Mouse (Mus musculus) c-Kit-positive CD71-negative TER-119-negative erythroid progenitor cells, embryonic 14.5 days (primary cell): Measurements from ENCODE around the gene Lhx6.
"Not testable (repeated sequence)": the region's sequence is repeated elsewhere in the genome, so short reads cannot be mapped to it uniquely, and the experiment has no call there.

Source experiments
- DNase-seq: peaks from one replicate; pipeline ENCODE4 v3.0.0-alpha.2; 2013; ENCODE audit warnings: low read depth

The Lhx6 gene

DNA sequence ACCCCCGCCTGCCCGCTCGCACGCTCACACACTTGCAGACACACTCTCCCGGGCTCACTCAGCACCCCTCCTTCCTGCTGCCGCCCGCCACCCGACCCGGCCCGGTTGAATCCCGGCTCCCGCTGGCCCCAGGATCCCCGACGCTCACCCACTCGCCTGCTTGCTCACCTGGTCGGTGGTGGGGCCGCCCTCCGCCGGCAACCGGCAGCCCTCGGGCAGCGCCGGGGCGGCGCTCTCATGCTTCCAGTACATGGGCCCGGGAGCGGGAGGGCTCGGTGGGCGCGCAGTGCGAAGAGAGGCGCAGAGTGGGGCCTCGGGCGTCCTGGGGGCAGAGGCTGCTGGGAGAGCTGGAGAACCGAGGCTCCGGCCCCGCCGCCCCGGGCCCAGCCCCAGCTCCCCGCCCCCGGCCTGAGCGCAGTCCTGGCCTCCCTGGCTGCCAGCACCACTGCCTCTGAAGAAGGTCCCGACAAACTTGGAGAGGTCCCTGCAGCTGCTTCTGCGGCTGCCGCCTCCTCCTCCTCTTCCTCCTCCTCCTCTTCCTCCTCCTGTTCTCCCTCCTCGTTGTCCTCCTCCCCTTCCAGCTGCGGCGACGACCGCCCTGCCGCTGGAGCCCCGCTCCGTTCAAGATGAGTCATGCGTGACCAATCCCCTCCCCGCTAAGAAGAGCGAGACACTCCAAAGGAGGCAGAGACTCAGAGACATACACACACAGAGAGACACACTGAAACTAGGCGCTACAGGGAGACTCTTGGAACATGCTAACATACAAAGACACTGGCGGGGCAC is at the start of gene Lhx6:
Gene Lhx6 (minus strand): TSS at position 453 of the 786 bp plus-strand sequence.
- no peak for DNase-seq

DNA sequence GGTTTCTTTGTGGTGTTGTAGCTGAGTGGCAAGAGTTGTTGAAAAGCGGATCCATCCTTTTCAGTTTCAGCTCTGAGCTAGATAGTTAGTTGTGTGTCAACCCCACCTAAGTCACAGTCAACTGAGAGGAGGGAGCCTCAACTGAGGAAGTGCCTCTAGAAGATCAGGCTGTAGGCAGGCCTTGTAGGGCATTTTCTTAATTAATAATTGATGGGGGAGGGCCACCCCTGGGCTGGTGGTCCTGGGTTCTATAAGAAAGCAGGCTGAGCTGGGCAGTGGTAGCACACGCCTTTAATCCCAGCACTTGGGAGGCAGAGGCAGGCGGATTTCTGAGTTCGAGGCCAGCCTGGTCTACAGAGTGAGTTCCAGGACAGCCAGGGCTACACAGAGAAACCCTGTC is 47.2 kb upstream of the Lhx6 start:
- DNase-seq = not testable (repeated sequence)

DNA sequence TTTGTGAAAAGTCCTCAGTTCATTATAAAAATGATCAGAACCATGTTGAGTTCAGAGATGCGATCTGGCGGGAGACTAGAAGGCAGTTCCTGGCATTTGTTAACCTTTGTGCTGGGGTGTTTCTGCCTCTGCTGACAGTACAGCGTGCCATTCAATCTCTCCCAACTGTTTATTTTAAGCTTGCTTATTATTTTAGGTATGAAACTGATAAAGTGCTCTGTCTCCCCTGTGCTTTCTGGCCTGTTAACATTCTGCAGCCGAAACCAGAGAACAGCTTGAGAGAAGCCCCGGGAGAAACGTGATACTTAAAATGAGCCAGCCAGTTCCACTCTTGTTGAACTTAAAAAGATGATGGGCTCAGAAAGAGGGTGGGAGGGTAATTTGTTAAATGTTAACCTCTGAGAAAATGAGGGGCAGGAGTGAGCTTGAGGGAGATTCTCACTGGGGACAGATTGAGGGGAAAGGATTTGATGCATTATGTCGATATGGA is 43.7 kb upstream of the Lhx6 start:
- no peak for DNase-seq

DNA sequence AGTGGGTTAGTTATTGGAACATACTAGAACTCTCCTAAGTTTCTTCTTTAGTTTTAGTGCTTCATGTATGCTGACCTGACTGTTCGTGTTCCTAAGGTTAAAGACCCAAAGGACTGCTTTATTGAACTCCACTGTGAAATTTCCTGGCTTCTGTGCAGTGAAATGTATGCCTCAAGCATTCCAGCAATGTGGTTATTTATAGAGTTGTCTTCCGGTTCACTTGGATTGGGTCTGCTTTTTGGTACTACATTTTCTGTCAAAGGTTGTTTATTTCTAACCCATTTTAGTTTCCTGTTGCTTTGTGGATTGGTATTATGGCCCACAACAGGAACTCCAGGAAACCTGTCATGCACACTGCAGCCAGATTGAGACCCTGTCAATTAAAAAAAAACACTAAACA is 33.9 kb upstream of the Lhx6 start:
- no peak for DNase-seq

DNA sequence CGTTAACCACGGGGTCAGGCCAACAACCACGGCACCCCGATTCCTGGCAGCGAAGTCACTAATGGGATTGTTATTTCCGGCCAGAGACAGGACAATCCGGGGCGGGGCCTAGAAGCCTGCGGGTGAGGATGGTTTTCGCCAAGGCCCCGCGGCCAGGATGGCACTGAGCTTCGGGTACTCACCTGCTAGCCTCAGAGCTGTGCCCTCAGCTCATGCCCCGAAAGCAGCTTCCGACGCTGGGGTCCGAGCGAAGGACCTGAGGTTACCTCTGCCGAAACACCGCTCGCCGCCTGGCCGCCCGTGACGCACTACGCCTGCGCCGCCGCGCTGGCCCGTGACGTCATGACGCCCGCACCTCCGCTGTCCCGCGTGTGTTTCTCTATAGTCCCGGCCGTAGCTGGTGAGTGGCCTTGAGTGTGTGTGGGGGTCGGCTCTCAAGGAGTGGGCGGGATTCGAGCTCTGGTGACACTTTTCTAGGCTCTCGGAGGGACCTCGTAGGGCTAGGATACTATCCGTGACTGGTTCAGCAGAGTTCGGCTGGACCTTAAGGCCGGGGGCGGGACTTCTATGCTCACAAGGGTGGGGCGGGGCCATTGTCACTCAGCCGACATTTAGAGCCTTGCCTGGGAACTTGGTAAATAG is 31.2 kb upstream of the Lhx6 start, which contains the start of the genes Mrrf and Rbm18:
Gene Mrrf (plus strand): TSS at position 90 of the 642 bp plus-strand sequence.
Gene Rbm18 (minus strand): TSS at position 474 of the 642 bp plus-strand sequence.
- peak; percentile 68 for DNase-seq

DNA sequence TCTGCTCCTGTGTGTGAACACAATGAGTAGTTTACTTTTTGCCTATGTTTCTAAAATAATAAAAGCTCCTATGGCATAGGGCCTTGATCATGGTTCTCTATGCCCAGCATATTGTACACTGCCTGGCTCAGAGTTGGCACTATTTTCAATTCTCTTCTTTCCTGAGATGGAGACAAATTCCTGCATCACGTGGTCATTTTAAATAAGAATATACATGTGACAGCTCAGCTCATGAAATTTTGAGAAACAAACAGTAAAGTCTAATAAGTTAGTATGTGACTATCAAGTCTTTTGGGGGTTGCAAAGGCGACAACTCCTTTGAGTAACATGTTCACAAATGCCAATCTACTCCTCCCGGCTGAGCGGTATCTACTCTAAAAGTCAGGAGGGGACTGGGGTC is 30.7 kb upstream of the Lhx6 start:
- no peak for DNase-seq

DNA sequence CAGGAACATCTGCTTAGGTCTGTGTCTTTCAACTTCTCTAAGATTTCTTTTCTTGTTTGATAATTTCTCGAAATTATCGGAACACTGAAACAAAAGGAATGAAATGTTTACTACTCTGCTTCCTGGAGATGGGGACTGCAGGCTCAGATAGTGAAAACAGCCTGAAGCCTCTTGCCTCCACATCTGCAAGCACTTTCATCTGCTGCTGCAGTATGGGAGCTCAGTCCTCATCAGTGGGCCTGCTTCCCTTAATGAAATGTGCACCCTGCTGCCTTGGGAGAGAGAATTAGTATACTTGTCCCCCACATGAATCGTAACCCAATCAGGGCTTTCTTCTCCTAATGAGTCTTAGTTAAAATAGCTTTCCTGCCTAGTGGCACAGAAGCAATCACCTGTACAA is 23.8 kb upstream of the Lhx6 start:
- no peak for DNase-seq

DNA sequence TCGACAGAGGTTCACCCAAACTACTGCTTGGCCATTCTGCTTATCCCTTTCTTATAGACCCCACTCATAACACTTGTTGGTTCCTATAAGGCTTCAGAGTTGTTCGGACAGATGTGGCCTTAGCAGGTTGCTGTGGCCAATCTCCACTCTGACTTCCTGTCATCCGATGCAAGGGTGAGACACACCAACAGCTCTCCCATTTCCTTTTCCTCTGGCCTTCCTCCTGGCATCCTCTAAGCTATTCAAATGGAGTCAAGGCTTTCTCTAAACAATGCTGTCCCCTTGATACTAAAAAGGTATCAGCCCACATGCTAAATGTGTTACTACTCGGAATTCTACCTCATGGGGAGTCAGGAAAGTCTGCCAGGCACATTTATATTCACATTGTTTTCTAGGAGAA is 22.8 kb upstream of the Lhx6 start:
- DNase-seq = no peak

DNA sequence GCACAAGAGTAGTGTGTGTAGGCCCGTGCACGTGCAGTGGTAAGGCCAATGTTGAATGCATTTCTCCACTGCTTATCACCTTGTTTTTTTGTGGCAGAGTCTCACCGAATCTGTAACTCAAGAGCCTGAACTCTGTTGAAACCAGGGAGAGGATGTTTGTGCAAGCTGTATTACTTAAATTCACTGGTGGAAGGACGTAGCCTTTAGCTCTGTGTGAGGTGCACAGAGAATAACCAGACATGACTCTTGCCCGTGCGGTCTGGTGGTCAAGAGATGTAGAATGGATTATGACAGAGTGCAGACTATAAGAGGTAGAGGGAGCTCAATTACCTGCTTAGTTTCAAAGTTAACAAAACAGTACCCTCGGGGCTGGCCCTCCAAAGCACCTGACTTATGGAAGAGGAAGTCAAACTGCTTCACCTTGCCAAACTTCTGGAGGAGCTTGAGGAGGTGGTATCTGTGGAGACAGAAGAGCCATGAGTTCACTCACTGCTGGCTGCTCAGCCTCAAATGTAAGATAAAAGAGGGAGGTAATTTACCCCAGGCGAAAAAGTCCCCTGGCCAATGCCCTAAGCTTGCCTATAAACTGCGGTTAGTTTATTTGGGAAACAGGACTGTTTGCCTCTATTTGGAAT is 21.7 kb upstream of the Lhx6 start:
- DNase-seq = no peak

DNA sequence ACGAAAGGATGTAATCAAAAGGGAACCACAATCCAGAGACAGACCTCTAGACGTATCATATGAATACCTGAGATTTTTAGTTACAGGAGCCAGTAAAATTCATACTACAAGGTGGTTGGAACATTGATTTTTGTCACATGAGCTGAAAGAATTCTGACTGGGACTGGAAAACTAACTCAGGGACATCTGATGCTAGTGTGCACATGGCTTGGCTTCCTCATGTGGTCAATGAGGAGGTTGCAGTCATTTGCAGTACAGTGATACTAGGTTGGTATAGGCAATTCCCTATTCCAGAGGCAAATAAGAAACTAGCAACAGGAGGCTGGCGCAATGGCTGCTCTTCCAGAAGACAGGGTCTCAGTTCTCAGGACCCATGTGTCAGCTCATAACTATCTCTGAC is 7.4 kb upstream of the Lhx6 start:
- no peak for DNase-seq

DNA sequence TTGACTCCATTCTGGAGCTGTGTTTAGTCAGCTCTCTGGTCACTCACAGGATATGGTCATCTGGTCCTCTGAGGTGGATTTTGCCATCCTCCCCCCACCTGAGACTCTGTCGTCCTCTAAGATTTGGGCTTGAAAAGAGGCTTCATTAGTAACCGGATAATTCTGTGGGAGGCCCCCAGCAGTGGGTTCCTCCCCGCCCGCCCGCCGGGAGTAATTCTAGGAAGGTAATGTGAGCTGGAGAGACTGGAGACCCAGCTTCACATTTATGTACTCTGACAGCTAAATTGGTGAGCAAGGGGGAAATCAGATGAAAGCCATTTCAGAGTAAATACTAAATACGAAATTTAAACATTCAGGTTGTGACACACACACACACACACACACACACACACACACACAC is 3.4 kb upstream of the Lhx6 start:
- DNase-seq = no peak

DNA sequence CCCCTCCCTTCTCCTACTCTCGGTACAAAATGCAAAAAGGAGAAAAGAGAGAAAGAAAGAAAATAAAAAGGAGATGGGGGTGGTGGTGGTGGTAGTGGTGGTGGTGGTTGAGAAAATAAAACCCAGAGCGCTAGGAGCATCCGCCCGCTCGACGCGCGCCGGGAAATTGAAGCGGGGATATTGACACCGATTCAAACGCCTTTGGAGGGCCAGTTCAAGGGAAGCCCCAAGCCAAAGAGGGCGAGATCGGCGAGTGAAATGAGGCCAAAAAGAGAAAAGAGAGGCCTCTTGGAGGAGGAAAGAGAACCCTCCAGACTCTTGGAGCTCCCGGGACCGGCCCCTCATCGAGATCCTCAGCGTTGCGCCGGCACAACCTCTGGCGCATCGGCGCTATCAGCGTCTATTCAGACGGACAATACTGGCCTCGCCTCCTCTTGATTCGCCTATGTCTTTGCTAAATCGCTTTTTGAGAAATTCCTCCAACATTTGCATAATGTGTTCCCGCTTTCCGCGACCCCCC is 712 bp downstream of the Lhx6 start:
- no peak for DNase-seq

DNA sequence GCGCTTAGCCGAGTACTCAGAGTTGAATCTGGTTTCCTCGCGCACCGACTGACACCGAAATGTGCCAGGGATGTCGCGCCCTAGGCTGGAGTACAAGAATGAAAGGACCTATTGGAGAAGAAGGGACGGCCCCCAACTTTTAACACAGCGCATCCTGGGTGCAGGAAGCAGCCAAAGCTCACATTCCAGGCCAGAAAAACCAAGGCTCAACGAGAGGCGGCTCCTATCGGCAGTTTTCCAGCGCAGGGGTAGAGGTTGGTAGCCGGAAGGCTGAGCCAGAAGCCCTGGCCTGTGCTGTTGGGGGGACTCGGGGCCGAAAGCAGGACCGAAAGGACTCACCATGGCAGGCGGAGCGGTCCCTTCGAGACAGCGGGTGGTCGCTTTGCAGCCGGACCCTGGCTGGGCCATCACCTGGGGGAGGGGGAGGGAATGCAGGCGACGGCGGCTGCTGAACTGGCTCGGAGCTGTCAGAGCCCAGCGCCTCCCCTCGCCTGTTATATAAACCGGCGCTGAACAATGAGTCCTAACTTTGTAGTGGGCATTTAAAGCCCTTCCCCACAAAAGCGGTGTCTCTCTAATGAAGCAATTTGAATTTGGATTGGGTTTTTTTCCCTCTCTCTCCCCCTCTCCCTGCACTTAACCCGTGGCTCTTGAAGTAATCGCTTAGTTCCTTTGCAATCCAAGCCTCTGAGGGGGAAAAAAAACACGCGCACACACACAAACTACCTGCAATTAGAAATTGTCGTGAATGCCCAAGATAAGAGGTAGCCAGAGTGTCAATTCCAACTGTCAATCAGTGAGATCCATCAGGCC is 1.4 kb downstream of the Lhx6 start:
- no peak for DNase-seq

DNA sequence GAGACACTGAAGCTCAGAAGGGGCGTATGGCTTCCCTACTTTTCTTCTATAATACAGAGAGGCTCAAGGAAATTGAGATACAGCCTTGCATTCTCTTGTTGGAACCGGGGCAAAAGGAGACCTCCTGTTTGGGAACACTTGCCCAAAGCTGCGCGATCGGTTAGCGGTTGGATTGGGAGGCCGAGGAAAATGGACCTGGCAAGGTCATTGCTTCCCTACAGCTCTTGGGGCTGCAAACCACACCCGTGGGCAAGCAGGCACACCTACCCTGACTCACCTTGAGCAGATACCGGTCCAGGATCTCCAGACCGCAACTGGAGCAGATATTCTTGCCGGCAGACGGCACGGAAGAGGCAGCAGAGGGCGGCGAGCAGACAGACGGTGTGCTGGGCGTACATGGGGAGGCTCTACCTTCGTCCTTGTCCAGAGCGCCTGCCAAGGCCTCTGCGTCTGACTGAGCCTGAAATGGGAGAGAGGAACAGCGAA is 2.1 kb downstream of the Lhx6 start:
- DNase-seq = no peak

DNA sequence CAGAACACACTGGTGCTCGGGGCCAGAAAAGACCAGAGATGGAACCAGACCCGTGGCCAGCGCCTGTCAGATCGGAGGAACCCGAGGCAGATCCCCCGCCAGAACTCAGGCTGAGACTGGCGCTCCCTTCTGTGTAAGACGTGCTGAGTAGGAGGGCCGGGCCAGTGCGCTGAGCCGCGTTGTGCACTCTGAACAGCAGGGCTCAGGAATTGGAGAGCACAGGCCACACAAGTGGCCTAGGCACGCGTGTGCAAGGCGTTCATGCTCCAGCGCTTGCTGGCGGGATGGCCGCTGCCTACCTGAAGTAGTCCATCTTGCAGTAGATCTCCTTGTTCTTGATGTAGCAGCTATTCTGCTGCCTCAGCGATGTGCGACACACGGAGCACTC is 2.7 kb downstream of the Lhx6 start:
- DNase-seq = no peak

DNA sequence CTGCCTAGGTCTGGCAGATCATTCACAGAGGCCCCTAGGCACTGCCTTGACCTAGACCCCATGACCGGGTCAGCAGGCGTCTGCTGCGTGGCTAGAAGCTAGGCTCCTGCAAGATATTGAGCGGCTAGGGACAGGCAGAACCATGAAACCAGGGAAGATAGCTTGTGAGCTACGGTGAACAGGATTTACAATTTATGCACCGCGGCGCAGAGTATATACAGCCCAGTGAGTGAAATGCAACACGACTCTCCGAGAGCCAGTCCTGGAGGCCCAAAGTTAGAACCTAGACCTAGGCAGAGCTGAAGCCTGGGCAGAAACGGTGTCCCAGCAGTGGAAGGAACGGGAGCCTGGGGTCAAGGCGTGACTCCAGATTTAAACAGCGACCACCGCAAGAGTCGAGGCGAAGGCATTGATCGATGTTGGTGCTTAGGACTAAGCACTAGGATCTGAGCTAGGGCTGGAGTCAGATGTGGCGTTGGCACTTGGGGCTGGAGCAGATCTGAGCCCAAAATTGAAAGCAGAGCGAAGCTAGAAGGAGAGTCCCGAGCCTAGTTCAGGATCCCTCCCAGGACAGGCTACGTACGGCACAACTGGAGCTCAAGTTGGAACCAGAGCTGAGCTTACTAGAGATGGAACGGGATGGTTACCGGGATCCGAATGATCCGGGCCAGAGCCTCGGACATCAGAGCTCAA is 3.2 kb downstream of the Lhx6 start:
- no peak for DNase-seq

DNA sequence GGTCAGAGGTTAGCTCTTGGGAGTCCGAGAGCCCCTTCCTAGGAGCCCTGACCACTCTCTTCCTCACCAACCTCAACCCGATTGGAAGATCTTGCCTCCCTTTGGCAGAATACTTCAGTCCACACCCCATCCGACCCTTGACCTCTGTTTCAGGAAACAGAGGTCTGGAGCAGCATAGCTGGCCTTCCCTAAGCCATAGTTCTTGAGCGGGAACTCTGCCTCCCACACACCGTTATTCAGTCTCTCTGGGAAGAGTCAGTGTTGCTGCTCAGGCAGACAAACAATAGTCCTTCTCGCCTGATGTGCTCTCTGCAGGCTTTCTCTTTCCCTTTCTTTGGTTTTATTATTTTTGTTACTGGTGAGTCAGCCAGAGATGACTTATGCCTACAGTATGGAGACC is 5.5 kb downstream of the Lhx6 start:
- no peak for DNase-seq

DNA sequence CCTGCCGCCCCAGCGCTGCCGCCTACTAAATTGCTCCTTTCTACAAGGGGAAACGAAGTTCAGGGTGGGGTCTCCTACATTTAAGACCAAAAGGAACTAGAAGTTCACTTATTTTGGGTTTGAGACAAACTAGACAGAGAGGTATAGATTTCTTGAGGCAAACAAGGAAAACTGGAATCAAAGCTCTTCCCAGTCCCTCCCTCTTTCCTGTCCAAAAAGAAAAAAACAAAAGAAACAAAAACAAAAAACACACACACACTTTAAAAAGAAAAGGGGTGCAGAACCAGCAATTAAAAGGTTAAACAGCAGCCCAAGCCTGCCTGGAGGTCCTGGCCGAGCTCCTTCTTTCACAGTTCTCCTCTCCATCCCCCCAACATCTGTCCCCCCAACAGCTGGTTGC is 7.2 kb downstream of the Lhx6 start:
- DNase-seq = no peak

DNA sequence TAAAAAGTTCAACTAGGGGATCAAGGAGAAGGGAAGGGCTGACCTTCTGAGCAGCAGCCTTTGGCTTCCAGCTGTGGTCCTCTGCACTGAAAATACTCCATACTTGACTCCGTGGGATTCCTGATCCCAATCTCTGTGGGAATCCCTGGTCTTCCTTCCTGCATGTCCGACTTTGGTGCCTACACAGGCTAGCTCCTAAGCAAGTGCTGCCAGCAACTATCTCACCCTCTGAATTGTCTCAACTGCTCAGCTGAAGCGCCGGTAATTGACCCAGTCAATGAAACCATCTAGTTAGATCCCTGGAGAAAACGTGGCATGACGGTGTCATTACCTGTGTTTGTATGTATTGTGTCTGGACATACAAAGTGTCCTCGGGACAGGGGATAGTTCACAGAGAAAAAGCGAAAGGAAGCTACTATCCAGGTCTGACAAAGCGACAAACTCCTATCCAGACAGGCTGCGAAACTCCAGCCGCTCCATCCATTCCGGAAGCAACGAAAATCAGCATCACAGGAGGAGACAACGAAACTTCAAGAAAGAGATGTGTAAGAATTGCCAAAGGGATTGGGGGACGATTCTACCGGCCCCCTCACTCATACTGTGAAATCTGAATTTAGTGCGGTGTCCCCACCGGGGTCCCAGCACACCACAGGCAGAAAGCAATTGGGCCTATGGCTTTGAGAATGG is 7.9 kb downstream of the Lhx6 start:
- DNase-seq = no peak

DNA sequence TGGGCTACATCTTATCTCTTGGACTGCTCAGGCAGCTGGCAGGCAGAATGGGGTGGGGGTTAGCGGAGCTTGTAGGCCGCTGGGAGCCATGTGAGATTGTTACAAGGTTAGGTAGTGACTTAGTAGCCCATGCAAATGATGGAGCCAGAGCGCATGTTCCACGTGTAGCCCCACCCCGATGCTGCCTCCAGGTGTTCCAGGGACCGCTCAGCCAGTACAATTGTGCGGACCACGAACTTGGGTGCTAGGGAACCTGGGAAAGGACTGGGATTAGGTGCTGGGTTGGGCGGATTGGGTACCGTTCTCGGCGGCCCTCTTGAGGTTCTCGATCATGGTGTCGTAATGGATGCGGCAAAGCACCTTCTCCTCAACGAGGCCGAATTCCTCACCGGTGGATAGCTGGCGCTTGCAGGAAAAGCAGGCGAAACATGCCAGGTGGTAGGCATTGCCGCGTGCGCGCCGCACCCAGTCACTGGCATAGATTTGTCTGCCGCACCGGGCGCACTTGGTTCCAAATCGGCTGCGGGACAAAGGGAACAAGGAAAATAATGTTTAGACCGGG is 11.2 kb downstream of the Lhx6 start:
- DNase-seq = no peak
